Mouse (Mus musculus) small intestine, adult 2 months (tissue): ENCODE measurements around the gene Prcd. TPM values are rescaled to one million over a fixed set of nuclear protein-coding genes. Genes with fewer than 3 reads are reported as not detected.

Source experiments
- H3K27ac ChIP-seq: fragments of 200-500 bp; 2 replicates; pipeline ENCODE4 v1.5.1; 2012; ENCODE audit warnings: low read depth, low read length, control low read depth, inconsistent platforms; ENCODE audit not compliant: insufficient read depth
- H3K27me3 ChIP-seq: fragments of 200-500 bp; 2 replicates; pipeline ENCODE4 v1.6.1; 2012; ENCODE audit warnings: mild to moderate bottlenecking, moderate library complexity, low read length, inconsistent platforms; ENCODE audit not compliant: control insufficient read depth, insufficient read depth
- H3K36me3 ChIP-seq: fragments of 200-500 bp; 2 replicates; pipeline ENCODE4 v1.6.1; 2012; ENCODE audit warnings: mild to moderate bottlenecking, low read length, control low read depth, inconsistent platforms; ENCODE audit not compliant: control insufficient read depth, insufficient read depth
- H3K4me1 ChIP-seq: fragments of 200-500 bp; 2 replicates; pipeline ENCODE4 v1.6.1; 2012; ENCODE audit warnings: low read length, inconsistent platforms, mixed read lengths; ENCODE audit not compliant: control insufficient read depth, insufficient read depth, insufficient read length
- H3K4me3 ChIP-seq: fragments of 200-500 bp; 2 replicates; pipeline ENCODE4 v1.5.1; 2012; ENCODE audit warnings: low read depth, mild to moderate bottlenecking, control low read depth, inconsistent platforms, low read length, moderate library complexity
- CTCF ChIP-seq: fragments of 200-500 bp; IDR thresholded peaks from 2 replicates; pipeline ENCODE4 v1.5.1; 2012; ENCODE audit warnings: low read depth, mild to moderate bottlenecking, control low read depth, inconsistent platforms, low read length, moderate library complexity, mixed read lengths; ENCODE audit not compliant: insufficient replicate concordance, insufficient read length; ENCODE audit errors: extremely low read depth
- POLR2A ChIP-seq: fragments of 200-500 bp; IDR thresholded peaks from 2 replicates; pipeline ENCODE4 v1.6.1; 2012; ENCODE audit warnings: low read depth, mild to moderate bottlenecking, control low read depth, inconsistent platforms, low read length, moderate library complexity
- WGBS: fragments of 180-500 bp; shearing (Covaris S2); methylation state at CpG from one replicate; pipeline ENCODE4 v1.1.7; 2018; 5-methylcytosine and 5-hydroxymethylcytosine counted together
- polyA plus RNA-seq: library from polyadenylated mRNA; depleted of rRNA; stranded (reverse); fragments of >200 nt; gene quantifications from 2 replicates; pipeline ENCODE4 v1.2.3, GENCODE M21; 2012

Prcd gene
- polyA plus RNA-seq, 1 experiment, result 0.30 TPM

DNA sequence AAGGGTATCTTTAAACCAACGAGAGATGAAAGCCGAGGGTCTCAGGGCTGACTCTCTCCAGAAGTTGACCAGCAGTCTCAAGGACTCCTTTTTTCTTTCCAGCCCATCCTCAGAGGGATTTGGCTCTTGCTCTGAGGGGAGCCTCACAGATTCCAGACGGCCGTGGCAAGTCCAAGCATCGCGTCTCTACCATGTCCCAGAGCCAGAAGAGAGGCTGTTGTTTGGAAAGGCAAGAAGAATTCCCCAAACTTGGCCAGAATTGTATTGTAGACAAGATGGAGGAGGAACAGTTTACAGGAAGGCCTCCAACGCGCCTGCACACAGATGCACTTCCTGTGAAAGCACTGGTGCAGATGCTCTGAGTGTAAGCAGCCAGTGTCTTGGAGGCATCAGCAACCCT lies 14.6 kb downstream of the Prcd start:
- TF ChIP-seq CTCF (no peak), POLR2A (no peak)
- no peak overlapping the region for H3K4me3 ChIP-seq
- no peaks in the 10 kb centered on the region; the same call in 1 of the 2 replicates for H3K27me3 ChIP-seq
- H3K27ac ChIP-seq, result no peak overlapping the region
- H3K4me1 ChIP-seq, result peaks cover 5% of the 10 kb centered on the region; the same call in 1 of the 2 replicates
- no peaks in the 10 kb centered on the region; the same call in 1 of the 2 replicates for H3K36me3 ChIP-seq
- WGBS, result 85% methylated on average over 8 of the region's 8 CpGs

DNA sequence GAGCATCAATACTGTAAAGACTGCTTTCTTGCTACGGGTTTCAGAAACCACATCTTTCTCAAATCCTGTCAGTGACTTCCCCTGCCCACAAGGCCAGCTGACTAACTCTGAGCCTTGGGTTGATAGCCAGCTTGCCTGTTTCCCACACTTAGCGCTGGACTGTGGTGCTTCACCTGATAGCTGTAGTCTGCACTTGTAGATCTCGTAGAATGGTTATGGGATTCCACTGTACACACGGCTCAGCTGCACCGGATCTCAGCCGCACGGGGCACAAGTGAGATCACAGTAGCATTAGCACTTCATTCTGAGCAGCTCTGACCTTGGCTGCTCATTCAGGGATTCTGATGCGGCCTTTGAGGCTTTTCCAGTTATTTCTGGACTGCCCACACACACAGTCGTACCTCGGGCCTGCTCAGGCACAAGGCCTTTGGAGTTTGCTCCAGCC lies 15.1 kb downstream of the Prcd start:
- 74% methylated on average over 10 of the region's 10 CpGs for WGBS
- no peak overlapping the region for H3K27ac ChIP-seq
- H3K36me3 ChIP-seq, result peaks cover 2% of the 10 kb centered on the region
- no peaks in the 10 kb centered on the region; the same call in 1 of the 2 replicates for H3K27me3 ChIP-seq
- TF ChIP-seq POLR2A (no peak), CTCF (no peak)
- peaks cover 10% of the 10 kb centered on the region; the same call in 1 of the 2 replicates for H3K4me1 ChIP-seq
- H3K4me3 ChIP-seq, result no peak overlapping the region

DNA sequence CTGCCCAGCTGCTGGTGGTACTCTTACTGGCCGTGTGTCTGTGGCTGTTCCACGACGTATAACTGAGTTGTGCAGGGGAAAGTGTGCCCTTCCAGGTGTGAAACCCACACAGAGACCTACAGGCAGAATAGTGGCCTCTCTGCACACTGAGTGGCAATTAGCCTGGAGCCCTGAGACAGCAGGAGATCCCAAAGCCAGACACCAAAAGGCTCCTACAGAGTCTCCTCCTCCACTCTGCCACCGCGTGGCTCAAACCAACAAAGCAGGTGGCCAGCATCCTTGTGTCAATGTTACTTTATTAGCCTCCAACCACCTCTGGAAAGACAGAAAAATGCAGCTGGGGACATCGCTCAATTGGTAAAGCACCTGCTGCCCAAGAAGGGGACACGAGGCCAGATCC lies 15.5 kb downstream of the Prcd start:
- Histone ChIP-seq H3K36me3 (peaks cover 3% of the 10 kb centered on the region), H3K4me1 (peaks cover 12% of the 10 kb centered on the region; the same call in 1 of the 2 replicates), H3K27ac (no peak overlapping the region), H3K4me3 (no peak overlapping the region), H3K27me3 (no peaks in the 10 kb centered on the region; the same call in 1 of the 2 replicates)
- 54% methylated on average over 7 of the region's 7 CpGs for WGBS
- TF ChIP-seq CTCF (peak; percentile 16; the same call in 1 of the 2 replicates), POLR2A (no peak; the same call in 1 of the 2 replicates)

DNA sequence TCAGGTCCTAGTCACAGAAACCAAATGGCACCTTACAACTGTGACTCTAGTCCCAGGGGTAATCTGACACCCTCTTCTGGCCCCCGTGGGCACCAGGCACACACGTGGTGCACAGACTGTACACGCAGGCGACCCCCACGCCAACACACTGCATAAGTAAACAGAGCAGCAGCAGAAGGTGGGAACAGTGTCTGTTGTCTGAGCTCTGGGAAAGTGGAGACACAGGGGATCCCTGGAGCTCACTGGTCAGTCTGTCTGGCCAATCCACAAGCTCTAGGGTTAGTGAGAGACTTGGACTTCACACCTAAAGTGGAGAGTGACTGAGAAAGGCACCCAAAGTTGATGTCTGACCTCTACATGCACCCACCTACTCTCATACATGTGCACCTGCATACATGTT lies 16.0 kb downstream of the Prcd start:
- WGBS, result 43% methylated on average over 5 of the region's 5 CpGs
- TF ChIP-seq POLR2A (no peak), CTCF (no peak)
- Histone ChIP-seq H3K36me3 (peaks cover 8% of the 10 kb centered on the region), H3K4me1 (peaks cover 15% of the 10 kb centered on the region; the same call in 1 of the 2 replicates), H3K4me3 (no peak overlapping the region), H3K27ac (no peak overlapping the region), H3K27me3 (no peaks in the 10 kb centered on the region; the same call in 1 of the 2 replicates)

DNA sequence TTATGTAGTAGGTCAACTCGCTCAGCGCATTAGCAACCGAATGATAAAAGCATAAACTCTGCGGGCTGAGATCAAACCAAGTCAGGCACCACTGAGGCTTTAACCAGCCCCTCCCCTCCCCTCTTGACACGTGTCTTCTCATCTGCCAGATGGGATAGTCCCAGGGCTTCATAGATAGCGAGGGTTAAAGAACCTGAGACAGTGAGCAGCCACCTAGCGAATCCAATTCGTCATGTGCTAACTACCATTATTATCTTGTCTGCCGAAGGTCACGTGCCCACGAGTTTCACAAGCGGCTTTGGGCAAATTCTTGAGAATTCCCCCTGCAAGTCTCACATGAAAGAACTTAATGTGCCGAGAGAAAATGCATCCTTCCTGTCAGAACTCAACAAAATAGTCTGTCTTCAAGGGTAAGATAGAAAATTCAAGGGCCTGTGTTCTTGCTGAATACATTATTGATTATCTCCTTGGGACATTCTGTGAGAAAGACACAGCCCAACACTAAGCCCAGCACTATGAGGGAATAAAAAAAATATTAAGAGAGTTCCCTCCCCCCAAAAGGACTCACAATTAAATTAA lies 16.5 kb downstream of the Prcd start:
- Histone ChIP-seq H3K4me1 (peaks cover 17% of the 10 kb centered on the region; the same call in 1 of the 2 replicates), H3K36me3 (peaks cover 13% of the 10 kb centered on the region), H3K4me3 (no peak overlapping the region), H3K27me3 (no peaks in the 10 kb centered on the region), H3K27ac (no peak overlapping the region)
- TF ChIP-seq CTCF (no peak), POLR2A (no peak)
- WGBS, result 62% methylated on average over 13 of the region's 13 CpGs

DNA sequence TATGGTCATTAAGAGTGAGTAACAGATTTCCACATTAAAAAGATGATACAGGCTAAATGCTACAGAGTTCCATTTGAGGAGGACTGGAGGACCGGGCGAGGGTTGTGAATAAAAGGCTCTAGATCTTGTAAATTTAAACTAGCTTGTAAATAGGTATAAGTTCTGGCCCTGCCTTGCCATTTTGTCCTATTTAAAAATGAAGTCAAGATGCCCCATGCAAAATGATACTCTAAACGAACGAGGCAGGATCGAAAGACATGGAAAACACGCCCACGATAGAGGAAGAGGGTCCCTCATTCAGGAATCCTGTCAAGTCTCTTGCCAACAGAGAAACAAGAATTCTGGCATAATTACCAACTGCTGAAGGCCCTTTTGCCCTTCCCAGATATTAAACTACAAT lies 17.1 kb downstream of the Prcd start:
- TF ChIP-seq CTCF, result no peak
- no peak for TF ChIP-seq POLR2A
- peaks cover 17% of the 10 kb centered on the region; the same call in 1 of the 2 replicates for H3K4me1 ChIP-seq
- no peak overlapping the region for H3K27ac ChIP-seq
- H3K36me3 ChIP-seq, result peaks cover 18% of the 10 kb centered on the region
- no peak overlapping the region for H3K4me3 ChIP-seq
- WGBS, result 85% methylated on average over 7 of the region's 7 CpGs
- no peaks in the 10 kb centered on the region for H3K27me3 ChIP-seq

DNA sequence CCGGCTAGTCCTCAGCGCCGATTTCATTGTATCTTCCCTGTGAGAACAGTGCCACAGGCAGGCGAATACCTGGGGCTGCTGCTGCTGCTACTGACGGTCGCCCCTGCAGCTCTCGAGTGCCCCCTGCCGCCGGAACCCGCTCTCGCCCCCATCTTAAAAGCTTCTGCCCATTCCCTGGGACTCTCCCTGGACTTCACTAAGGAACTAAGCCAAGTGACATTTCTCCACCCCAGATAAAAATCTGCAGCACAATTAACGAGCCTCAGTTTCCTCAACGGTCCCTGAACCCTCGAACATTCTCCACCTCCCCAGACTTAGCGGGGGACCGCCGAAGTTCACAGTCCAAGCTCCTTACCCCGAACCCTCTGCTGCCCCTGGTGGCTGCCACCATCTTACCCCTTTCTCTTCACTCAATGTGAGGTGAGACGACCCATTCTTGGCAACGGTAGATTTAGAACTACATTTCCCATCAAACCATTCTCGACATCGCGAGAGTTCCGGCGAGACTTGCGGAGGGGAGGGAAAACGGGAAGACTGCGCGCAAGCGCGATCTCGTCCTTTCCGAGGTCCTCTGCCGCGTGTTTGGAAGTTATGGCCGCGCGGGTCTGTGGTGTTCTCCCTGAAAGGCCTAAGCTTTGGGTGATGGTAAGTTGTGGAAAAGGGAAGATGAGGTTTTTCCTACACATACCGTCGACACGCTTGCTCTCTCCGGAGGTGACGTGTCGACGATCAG lies 17.9 kb downstream of the Prcd start:
- TF ChIP-seq CTCF, result peak; percentile 92
- peak; percentile 76 for TF ChIP-seq POLR2A
- WGBS, result under 1% methylated on average over 45 of the region's 45 CpGs
- H3K36me3 ChIP-seq, result peaks cover 26% of the 10 kb centered on the region
- H3K4me3 ChIP-seq, result peak overlapping the region; percentile 89
- peaks cover 17% of the 10 kb centered on the region; the same call in 1 of the 2 replicates for H3K4me1 ChIP-seq
- H3K27me3 ChIP-seq, result no peaks in the 10 kb centered on the region
- peak overlapping the region; percentile 64 for H3K27ac ChIP-seq
